Mouse (Mus musculus) forebrain, postnatal 0 days (tissue): ENCODE measurements at regions not wholly inside any gene's neighbourhood (a gene's known extent, or its start where the extent isn't known, plus 50 kb on each side); places are given as distances from the start of the nearest gene placed in this dataset.

ENCODE experiments used
- ATAC-seq: fragments of 200-750 bp; cut with Nextera tagmentation; 2 replicates; pipeline ENCODE4 v1.8.0; 2017; ENCODE audit warnings: mild to moderate bottlenecking, moderate library complexity
- DNase-seq: peaks from one replicate; pipeline ENCODE4 v3.0.0-alpha.2; 2015
- H3K27ac ChIP-seq: fragments of 300-500 bp; sonication (generic); 2 replicates; pipeline ENCODE4 v1.5.1; 2014; ENCODE audit warnings: low read depth, mild to moderate bottlenecking, antibody characterized with exemption, low read length, moderate library complexity, mixed read lengths
- H3K27me3 ChIP-seq: fragments of 300-500 bp; sonication (generic); 2 replicates; pipeline ENCODE4 v1.6.1; 2014; ENCODE audit warnings: mild to moderate bottlenecking, low read length, mixed read lengths; ENCODE audit not compliant: insufficient read depth
- H3K36me3 ChIP-seq: fragments of 300-500 bp; sonication (generic); 2 replicates; pipeline ENCODE4 v1.6.1; 2014; ENCODE audit warnings: mild to moderate bottlenecking, moderate library complexity; ENCODE audit not compliant: insufficient read depth
- H3K4me1 ChIP-seq: fragments of 300-500 bp; sonication (generic); 2 replicates; pipeline ENCODE4 v1.6.1; 2014; ENCODE audit warnings: antibody characterized with exemption; ENCODE audit not compliant: insufficient read depth
- H3K4me2 ChIP-seq: fragments of 300-500 bp; sonication (generic); 2 replicates; pipeline ENCODE4 v1.6.1; 2014; ENCODE audit warnings: low read depth, mild to moderate bottlenecking, moderate library complexity
- H3K4me3 ChIP-seq: fragments of 300-500 bp; sonication (generic); 2 replicates; pipeline ENCODE4 v1.5.1; 2014; ENCODE audit warnings: low read depth, low read length, mixed read lengths
- H3K9ac ChIP-seq: fragments of 300-500 bp; sonication (generic); 2 replicates; pipeline ENCODE4 v1.6.1; 2014; ENCODE audit warnings: mild to moderate bottlenecking
- H3K9me3 ChIP-seq: fragments of 300-500 bp; sonication (generic); 2 replicates; pipeline ENCODE4 v1.6.1; 2016; ENCODE audit warnings: low read length
- CTCF ChIP-seq: sonication (generic); IDR thresholded peaks from 2 replicates; pipeline ENCODE4 v1.5.1; 2016; ENCODE audit warnings: antibody characterized with exemption, control low read depth, low read depth
- WGBS: fragments of 180-500 bp; shearing (Covaris S2); extraction: QIAGEN DNeasy Blood & Tissue Kit; methylation state at CpG from one replicate; pipeline ENCODE4 v1.1.7; 2014; 5-methylcytosine and 5-hydroxymethylcytosine counted together

DNA sequence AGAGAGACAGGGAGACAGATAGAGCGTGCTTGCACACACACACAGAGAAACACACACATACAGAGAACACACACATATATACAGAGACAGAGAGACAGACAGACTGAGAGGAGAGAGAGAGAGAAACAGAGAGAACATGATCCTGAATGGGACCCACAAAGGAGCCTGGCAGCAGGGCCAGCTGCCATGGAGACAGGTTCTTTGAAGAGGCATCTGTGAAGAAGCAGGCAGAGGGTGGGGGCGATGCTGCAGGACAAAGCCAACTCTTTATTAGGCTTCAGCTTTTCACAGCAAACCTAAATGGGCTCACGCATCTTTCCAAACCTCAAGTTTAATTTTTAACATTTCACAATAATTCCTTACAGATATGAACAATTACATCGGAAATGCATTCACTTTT, 90.0 kb upstream of the Dlx2 start:
- ATAC-seq (peak; percentile 80), DNase-seq (peak; percentile 62)
- 20% methylated on average over 4 of the region's 4 CpGs for WGBS
- Histone ChIP-seq H3K4me3 (no peak overlapping the region), H3K9me3 (no peaks in the 10 kb centered on the region), H3K27me3 (no peaks in the 10 kb centered on the region), H3K4me2 (no peak overlapping the region), H3K36me3 (no peaks in the 10 kb centered on the region; the same call in 1 of the 2 replicates), H3K9ac (no peak overlapping the region), H3K4me1 (no peaks in the 10 kb centered on the region), H3K27ac (no peak overlapping the region; the same call in 1 of the 2 replicates)
- no peak for TF ChIP-seq CTCF

GRCm38 (mm10) chr2:71640251-71640650, 93.7 kb upstream of the Dlx2 start:
- no peaks in the 10 kb centered on the region for H3K4me1 ChIP-seq

DNA sequence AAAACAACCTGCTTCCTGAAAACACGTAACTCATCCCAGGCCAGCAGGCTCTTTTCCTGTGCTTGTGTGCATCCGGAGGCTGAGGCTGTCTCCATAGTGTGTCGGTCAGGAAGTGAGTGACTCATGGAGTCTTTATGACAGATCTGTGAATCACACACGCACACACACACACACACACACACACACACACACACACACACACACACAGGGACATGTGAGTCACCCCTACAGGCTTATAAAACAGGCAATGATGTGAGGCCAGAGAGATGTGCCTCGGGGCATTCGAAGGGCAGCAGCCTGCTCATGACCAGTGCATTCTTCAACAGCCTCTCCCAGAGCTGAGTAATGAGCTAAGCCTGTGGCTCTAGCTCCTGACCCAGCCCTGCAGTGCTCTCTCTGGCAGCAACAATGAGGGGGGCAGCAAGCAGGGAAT, 97.5 kb upstream of the Dlx2 start:
- Histone ChIP-seq H3K9ac (no peak overlapping the region), H3K4me2 (no peak overlapping the region)
- WGBS = 61% methylated on average over 6 of the region's 6 CpGs

More at GRCm38 (mm10) chr2:71640251-71640650, 93.7 kb upstream of the Dlx2 start:
- no peaks in the 10 kb centered on the region for H3K9me3 ChIP-seq
- TF ChIP-seq CTCF = no peak
- H3K4me2 ChIP-seq = no peak overlapping the region
- ATAC-seq (no peak), DNase-seq (no peak)
- no peak overlapping the region for H3K9ac ChIP-seq
- no peak overlapping the region for H3K4me3 ChIP-seq
- WGBS = 93% methylated on average over 5 of the region's 5 CpGs
- H3K36me3 ChIP-seq = no peaks in the 10 kb centered on the region; the same call in 1 of the 2 replicates
- H3K27ac ChIP-seq = no peak overlapping the region
- no peaks in the 10 kb centered on the region for H3K27me3 ChIP-seq

DNA sequence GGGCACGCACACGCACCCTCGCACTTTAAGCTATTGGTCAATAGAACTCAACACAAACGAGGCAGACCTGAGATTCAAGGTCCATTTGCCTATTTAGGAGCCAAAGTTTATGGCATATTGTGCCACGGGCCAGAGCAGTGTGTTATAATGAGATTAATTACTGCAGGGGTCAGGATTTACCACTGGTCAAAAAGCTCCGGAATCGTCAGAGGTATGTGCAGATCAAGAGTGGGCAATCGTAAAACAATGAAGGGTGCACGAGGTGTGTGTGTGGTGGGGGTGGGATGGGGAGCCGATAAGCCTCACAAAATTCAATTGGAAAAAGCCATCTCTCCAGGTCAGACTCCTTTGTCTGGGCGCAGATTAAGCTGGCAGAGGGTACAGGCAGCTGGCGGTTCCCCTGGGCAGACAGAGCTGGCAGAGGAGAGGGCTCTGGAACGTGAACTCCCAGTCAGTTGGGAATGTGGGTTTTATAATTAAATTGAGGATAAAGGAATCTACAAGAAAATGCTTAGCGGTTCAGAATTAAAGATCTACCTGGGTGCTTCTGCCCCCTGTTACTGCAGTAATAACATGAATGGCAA, 97.4 kb upstream of the Itga6 start:
- Histone ChIP-seq H3K4me3 (no peak overlapping the region), H3K4me1 (peaks cover 7% of the 10 kb centered on the region; the same call in 1 of the 2 replicates), H3K27me3 (no peaks in the 10 kb centered on the region), H3K4me2 (no peak overlapping the region), H3K9ac (no peak overlapping the region), H3K27ac (0 out of 2 replicates have a peak overlapping the region, but pooled peaks have one; percentile 9), H3K36me3 (no peaks in the 10 kb centered on the region), H3K9me3 (no peaks in the 10 kb centered on the region)
- ATAC-seq (no peak), DNase-seq (no peak)
- WGBS = 47% methylated on average over 14 of the region's 14 CpGs
- no peak for TF ChIP-seq CTCF

More for the DNA sequence above, 97.5 kb upstream of the Dlx2 start:
- H3K36me3 ChIP-seq = no peaks in the 10 kb centered on the region; the same call in 1 of the 2 replicates
- TF ChIP-seq CTCF = no peak
- no peaks in the 10 kb centered on the region for H3K27me3 ChIP-seq
- ATAC-seq = no peak
- no peaks in the 10 kb centered on the region for H3K9me3 ChIP-seq
- H3K4me1 ChIP-seq = no peaks in the 10 kb centered on the region
- H3K27ac ChIP-seq = no peak overlapping the region
- H3K4me3 ChIP-seq = no peak overlapping the region
- no peak for DNase-seq

DNA sequence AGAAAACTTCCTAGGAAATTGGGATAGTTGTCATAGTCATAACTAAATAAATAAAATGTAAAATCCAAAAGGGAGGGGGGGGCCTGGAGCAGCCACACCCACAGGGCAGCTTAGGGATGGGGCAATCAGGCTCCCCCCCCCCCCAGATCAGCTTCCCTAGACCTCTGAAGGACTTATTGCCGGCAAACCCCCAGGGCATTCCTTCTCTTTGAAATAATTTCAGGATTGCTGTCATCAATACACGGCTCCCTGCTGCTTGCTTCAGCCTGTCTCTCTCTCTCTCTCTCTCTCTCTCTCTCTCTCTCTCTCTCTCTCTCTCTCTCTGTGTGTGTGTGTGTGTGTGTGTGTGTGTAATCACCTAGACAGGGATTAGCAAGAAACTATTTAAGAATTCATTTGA, 93.8 kb upstream of the Itga6 start:
- Histone ChIP-seq H3K4me1 (peaks cover 15% of the 10 kb centered on the region), H3K27ac (no peak overlapping the region), H3K4me3 (no peak overlapping the region), H3K9ac (no peak overlapping the region), H3K4me2 (no peak overlapping the region), H3K27me3 (no peaks in the 10 kb centered on the region), H3K36me3 (no peaks in the 10 kb centered on the region), H3K9me3 (no peaks in the 10 kb centered on the region)
- WGBS = 9% methylated on average over 2 of the region's 2 CpGs
- ATAC-seq = no peak
- no peak for TF ChIP-seq CTCF
- no peak for DNase-seq

DNA sequence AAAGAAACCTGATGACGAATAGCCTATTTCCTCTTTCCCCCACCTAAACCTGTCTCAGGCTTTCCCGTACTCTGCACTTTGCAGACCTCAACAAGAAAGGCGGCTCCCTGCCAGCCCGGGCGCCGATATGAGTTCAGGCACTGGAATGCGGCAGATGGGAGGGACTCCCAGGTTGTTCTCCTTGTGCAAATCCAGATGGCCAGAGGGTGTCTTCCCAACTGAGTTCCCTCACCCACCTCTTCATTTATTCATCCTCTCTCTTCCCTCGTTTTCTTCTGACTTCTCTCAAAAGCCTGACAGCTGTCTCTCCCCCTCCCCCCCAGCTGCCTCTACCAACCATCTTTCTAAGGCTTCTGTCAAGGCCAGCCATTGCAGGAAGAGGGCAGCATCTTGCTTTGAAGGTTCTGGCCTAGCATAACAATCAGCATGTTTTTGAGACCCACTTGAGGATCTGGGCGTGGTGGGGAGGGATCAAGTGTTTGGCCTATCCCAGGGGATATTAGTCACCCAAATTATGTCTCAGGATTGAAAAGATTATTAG, 93.1 kb upstream of the Itga6 start:
- DNase-seq = peak; percentile 58
- Histone ChIP-seq H3K4me1 (peaks cover 15% of the 10 kb centered on the region), H3K36me3 (no peaks in the 10 kb centered on the region), H3K27me3 (no peaks in the 10 kb centered on the region), H3K4me3 (no peak overlapping the region), H3K27ac (peak overlapping the region; percentile 35; the same call in 1 of the 2 replicates), H3K9me3 (no peaks in the 10 kb centered on the region), H3K4me2 (0 out of 2 replicates have a peak overlapping the region, but pooled peaks have one; percentile 5), H3K9ac (no peak overlapping the region)
- peak; percentile 50 for TF ChIP-seq CTCF
- ATAC-seq = peak; percentile 26; the same call in 1 of the 2 replicates
- WGBS = 12% methylated on average over 9 of the region's 9 CpGs

GRCm38 (mm10) chr2:71654817-71655503, 90.5 kb upstream of the Itga6 start:
- Histone ChIP-seq H3K27me3 (no peaks in the 10 kb centered on the region), H3K4me1 (peaks cover 15% of the 10 kb centered on the region), H3K4me3 (no peak overlapping the region), H3K36me3 (no peaks in the 10 kb centered on the region), H3K4me2 (no peak overlapping the region), H3K9ac (no peak overlapping the region), H3K9me3 (no peaks in the 10 kb centered on the region), H3K27ac (no peak overlapping the region)
- no peak for TF ChIP-seq CTCF
- 18% methylated on average over 8 of the region's 8 CpGs for WGBS
- DNase-seq = no peak
- ATAC-seq = no peak
